Mouse (Mus musculus) spleen, adult 2 months (tissue): ENCODE measurements around the gene Slc16a13. TPM values are rescaled to one million over a fixed set of nuclear protein-coding genes. Genes with fewer than 3 reads are reported as not detected.

ENCODE experiments used
- DNase-seq, 2 experiments: peaks; one replicate each; pipeline versions ENCODE4 v3.0.0 to v3.0.0-alpha.2; 2012 to 2021; ENCODE audit warnings: low spot score in 2 of 2, low read depth in 1 of 2
- H3K27ac ChIP-seq: fragments of 200-500 bp; 2 replicates; pipeline ENCODE4 v1.5.1; 2012; ENCODE audit warnings: low read length, inconsistent platforms; ENCODE audit not compliant: insufficient read depth
- H3K27me3 ChIP-seq: fragments of 200-500 bp; 2 replicates; pipeline ENCODE4 v1.6.1; 2012; ENCODE audit warnings: mild to moderate bottlenecking, moderate library complexity, low read length, inconsistent platforms; ENCODE audit not compliant: control insufficient read depth, insufficient read depth
- H3K36me3 ChIP-seq: fragments of 200-500 bp; 2 replicates; pipeline ENCODE4 v1.6.1; 2012; ENCODE audit warnings: mild to moderate bottlenecking, low read length, inconsistent platforms; ENCODE audit not compliant: control insufficient read depth, insufficient read depth
- H3K4me1 ChIP-seq: fragments of 200-500 bp; 2 replicates; pipeline ENCODE4 v1.6.1; 2011; ENCODE audit warnings: inconsistent platforms; ENCODE audit not compliant: control insufficient read depth, insufficient read depth, insufficient read length
- H3K4me3 ChIP-seq: fragments of 200-500 bp; 2 replicates; pipeline ENCODE4 v1.5.1; 2011; ENCODE audit warnings: mild to moderate bottlenecking, inconsistent platforms; ENCODE audit not compliant: insufficient read depth, insufficient read length; ENCODE audit errors: extremely low read depth
- CTCF ChIP-seq: fragments of 200-500 bp; IDR thresholded peaks from 2 replicates; pipeline ENCODE4 v1.5.1; 2011; ENCODE audit warnings: mild to moderate bottlenecking, inconsistent platforms; ENCODE audit not compliant: insufficient read depth, insufficient read length, insufficient replicate concordance; ENCODE audit errors: extremely low read depth
- POLR2A ChIP-seq: fragments of 200-500 bp; IDR thresholded peaks from 2 replicates; pipeline ENCODE4 v1.6.1; 2011; ENCODE audit warnings: low read depth, low read length, inconsistent platforms
- WGBS: fragments of 180-500 bp; shearing (Covaris S2); methylation state at CpG from one replicate; pipeline ENCODE4 v1.1.7; 2018; 5-methylcytosine and 5-hydroxymethylcytosine counted together
- polyA plus RNA-seq: library from polyadenylated mRNA; depleted of rRNA; stranded (reverse); fragments of >200 nt; gene quantifications from 2 replicates; pipeline ENCODE4 v1.2.3, GENCODE M21; 2012

Slc16a13 gene
- polyA plus RNA-seq, 1 experiment: 5.6 TPM

- WGBS: 13% methylated on average over 23 of the region's 23 CpGs
- H3K36me3 ChIP-seq: peaks cover 5% of the 10 kb centered on the region
- TF ChIP-seq CTCF (no peak), POLR2A (no peak)
- peak overlapping the region; percentile 94 for H3K27ac ChIP-seq
- H3K27me3 ChIP-seq: no peaks in the 10 kb centered on the region
- peaks cover 6% of the 10 kb centered on the region; the same call in 1 of the 2 replicates for H3K4me1 ChIP-seq
- no peak for DNase-seq
- peak overlapping the region; percentile 99 for H3K4me3 ChIP-seq
These were observed 18.0 kb upstream of the Slc16a13 start for GRCm38 (mm10) chr11:70238591-70239440.

- Histone ChIP-seq H3K36me3 (peaks cover 5% of the 10 kb centered on the region), H3K4me1 (peaks cover 6% of the 10 kb centered on the region; the same call in 1 of the 2 replicates), H3K27me3 (no peaks in the 10 kb centered on the region), H3K27ac (peak within 1 kb of the TSS; percentile 94), H3K4me3 (peak within 1 kb of the TSS; percentile 99)
- TF ChIP-seq POLR2A (peak; percentile 74), CTCF (peak; percentile 66; the same call in 1 of the 2 replicates)
- under 1% methylated on average over 69 of the region's 70 CpGs for WGBS
- peak; percentile 93 to 98 for DNase-seq
These were observed 16.7 kb upstream of the Slc16a13 start, which contains the start of gene 0610010K14Rik for GRCm38 (mm10) chr11:70237457-70238167. 0610010K14Rik (minus strand) TSS chr11:70237914.

DNA sequence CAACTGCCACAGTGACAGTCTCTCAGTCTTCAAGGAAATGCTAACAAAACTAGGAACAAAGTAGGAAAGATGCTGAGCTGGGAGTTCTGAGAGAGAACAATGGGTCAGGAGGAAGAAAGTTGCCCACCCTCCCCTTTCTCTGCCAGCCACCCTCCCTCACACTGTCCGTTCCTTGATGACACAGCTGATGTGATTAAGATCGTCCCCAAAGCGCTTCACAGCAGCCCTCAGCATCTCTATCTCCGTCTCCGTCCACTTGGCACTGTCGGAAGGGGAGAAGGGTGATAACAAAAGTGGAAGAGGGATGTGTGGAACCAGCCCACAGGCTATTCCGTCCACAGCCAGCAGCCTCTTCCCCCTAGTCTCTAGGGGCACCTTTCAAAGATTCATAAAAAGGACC is 15.9 kb upstream of the Slc16a13 start:
- WGBS: 57% methylated on average over 7 of the region's 7 CpGs
- Histone ChIP-seq H3K27ac (peak overlapping the region; percentile 58; the same call in 1 of the 2 replicates), H3K4me3 (no peak overlapping the region), H3K36me3 (peaks cover 5% of the 10 kb centered on the region), H3K4me1 (peaks cover 6% of the 10 kb centered on the region; the same call in 1 of the 2 replicates), H3K27me3 (no peaks in the 10 kb centered on the region)
- TF ChIP-seq CTCF: no peak
- no peak for DNase-seq

DNA sequence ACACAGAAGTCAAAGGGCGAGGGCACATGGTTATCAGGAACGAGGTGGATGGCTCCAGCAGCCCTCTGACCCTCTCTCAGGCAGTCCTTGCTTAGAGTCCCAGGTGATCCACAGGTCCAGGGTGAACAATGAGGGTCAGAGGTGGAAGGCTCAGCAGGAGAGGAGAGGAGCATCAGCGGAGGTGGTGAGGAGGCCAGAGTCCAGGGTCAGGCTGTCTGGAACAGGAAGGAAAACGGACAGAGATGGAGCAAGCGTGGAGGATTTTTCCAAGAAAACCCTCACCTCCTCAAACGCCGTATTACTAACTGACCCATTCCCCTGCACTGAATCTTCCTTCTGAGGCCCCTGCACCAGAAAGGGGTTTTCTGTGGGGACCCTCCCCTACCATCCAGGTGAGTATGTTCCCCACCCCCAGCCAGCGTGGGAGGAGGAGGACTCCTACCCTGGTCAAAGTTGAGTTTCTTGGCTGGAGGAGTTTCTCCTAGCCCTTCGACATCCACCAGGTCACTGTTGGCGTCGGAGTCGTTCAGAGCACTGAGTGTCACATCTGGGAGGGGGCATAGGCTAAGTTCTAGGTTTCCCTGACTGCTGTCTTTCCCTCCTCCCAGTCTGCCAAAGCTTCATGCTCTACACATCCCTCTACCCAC is 14.5 kb upstream of the Slc16a13 start:
- Histone ChIP-seq H3K27me3 (no peaks in the 10 kb centered on the region), H3K4me3 (no peak overlapping the region), H3K4me1 (peaks cover 4% of the 10 kb centered on the region; the same call in 1 of the 2 replicates), H3K27ac (no peak overlapping the region), H3K36me3 (peaks cover 5% of the 10 kb centered on the region)
- TF ChIP-seq POLR2A (no peak), CTCF (no peak)
- 93% methylated on average over 12 of the region's 12 CpGs for WGBS
- DNase-seq: no peak

DNA sequence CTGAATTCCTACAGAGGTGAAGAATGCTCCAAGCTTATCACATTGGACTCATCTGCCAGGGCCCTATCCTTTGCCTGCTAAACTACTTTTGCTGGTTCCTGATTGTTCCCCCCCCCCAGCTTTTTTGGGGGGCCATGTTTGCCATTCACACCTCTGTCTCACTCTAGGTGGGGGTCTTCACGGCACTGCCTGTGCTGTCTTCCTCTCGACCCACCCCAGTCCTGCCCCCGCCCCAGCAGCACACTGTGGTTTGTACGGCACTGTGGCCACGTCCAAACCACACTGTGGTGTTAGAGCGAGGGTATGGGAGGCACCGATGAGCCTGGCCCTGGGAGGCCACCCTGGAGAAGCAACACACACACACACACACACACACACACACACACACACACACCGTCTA is 13.6 kb upstream of the Slc16a13 start:
- Histone ChIP-seq H3K4me3 (no peak overlapping the region), H3K27ac (0 out of 2 replicates have a peak overlapping the region, but pooled peaks have one; percentile 11), H3K36me3 (peaks cover 5% of the 10 kb centered on the region), H3K27me3 (no peaks in the 10 kb centered on the region), H3K4me1 (peaks cover 4% of the 10 kb centered on the region; the same call in 1 of the 2 replicates)
- no peak for TF ChIP-seq CTCF
- TF ChIP-seq POLR2A: no peak
- WGBS: 48% methylated on average over 8 of the region's 8 CpGs
- no peak for DNase-seq

GRCm38 (mm10) chr11:70234037-70234436 is 13.2 kb upstream of the Slc16a13 start:
- Histone ChIP-seq H3K4me1 (peaks cover 8% of the 10 kb centered on the region; the same call in 1 of the 2 replicates), H3K27ac (0 out of 2 replicates have a peak overlapping the region, but pooled peaks have one; percentile 11), H3K27me3 (no peaks in the 10 kb centered on the region), H3K36me3 (peaks cover 5% of the 10 kb centered on the region), H3K4me3 (no peak overlapping the region)
- DNase-seq: no peak
- TF ChIP-seq POLR2A: no peak
- WGBS: 81% methylated on average over 5 of the region's 5 CpGs
